Mouse (Mus musculus): ENCODE results near the gene Fanci. TPM values are rescaled to one million over a fixed set of nuclear protein-coding genes. Genes with fewer than 3 reads are reported as not detected.

The Fanci gene
- polyA plus RNA-seq, 1 experiment from 2014 or later, result 3.1 TPM

DNA sequence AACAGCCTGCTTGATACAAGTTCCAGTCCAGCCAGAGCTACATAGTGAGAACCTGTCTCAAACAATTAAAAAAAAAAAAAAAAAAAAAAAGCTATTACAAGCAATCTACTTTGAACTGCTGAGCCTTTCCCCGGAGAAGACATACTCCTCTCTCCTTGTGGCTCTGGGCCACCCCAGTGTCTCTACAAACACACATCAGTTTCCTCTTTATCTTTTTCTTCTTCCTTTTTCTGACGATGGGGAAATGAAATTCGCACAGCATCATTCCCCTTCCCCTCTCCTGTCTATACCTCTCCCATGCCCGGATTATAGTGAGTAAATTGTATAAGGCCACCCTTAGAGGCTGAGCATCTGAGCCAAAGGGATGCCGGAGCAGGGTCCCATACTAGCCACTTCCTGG lies 23.1 kb upstream of the Fanci start:
- no peak overlapping the region for H3K4me2 ChIP-seq (ENCODE audit: low read length)
- H3K4me3 ChIP-seq (replicated peaks; ENCODE audit: low read depth, low read length), result no peak overlapping the region
- no peak for TF ChIP-seq CTCF (IDR thresholded peaks at IDR 0.05; ENCODE audit: low read depth)
- DNase-seq (ENCODE audit: low spot score) (no peak), ATAC-seq (replicated peaks; ENCODE audit: low FRiP score, low read depth) (no peak)
- H3K27me3 ChIP-seq (ENCODE audit: insufficient read depth, low read length), result no peaks in the 10 kb centered on the region
- WGBS, result 83% methylated on average over 5 of the region's 5 CpGs
- H3K27ac ChIP-seq, result no peak overlapping the region
- no peaks in the 10 kb centered on the region for H3K9me3 ChIP-seq (replicated peaks; ENCODE audit: low read length)
- H3K9ac ChIP-seq (ENCODE audit: low read depth, low read length), result no peak overlapping the region
- H3K36me3 ChIP-seq (ENCODE audit: insufficient read depth, low read length), result no peaks in the 10 kb centered on the region
- H3K4me1 ChIP-seq (replicated peaks; ENCODE audit: insufficient read depth, low read length), result no peaks in the 10 kb centered on the region

DNA sequence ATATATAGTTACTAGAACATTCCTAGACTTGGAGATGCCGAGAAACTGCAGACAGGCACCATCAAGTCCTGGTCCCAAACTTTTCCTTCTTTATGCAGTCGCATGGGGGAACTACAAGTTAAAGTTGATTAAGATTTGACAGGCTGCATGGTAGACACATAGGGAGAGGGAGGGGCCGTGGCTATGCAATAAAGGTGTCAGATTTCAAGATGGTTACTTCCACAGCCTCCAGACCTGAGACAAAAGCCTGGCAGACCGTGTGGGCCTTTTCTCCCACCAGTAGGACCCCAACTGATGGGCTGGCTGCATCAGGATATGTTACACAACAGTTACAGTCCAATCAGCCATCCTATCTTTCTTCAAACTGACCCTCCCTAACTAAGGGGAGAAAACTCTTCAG lies 22.3 kb upstream of the Fanci start:
- no peak overlapping the region for H3K27ac ChIP-seq
- no peaks in the 10 kb centered on the region for H3K27me3 ChIP-seq (ENCODE audit: insufficient read depth, low read length)
- ATAC-seq (replicated peaks; ENCODE audit: low FRiP score, low read depth), result no peak
- 26% methylated on average over 4 of the region's 4 CpGs for WGBS
- no peaks in the 10 kb centered on the region for H3K4me1 ChIP-seq (replicated peaks; ENCODE audit: insufficient read depth, low read length)
- no peak for TF ChIP-seq CTCF (IDR thresholded peaks at IDR 0.05; ENCODE audit: low read depth)
- H3K4me2 ChIP-seq (ENCODE audit: low read length), result no peak overlapping the region
- no peaks in the 10 kb centered on the region for H3K9me3 ChIP-seq (replicated peaks; ENCODE audit: low read length)
- no peak overlapping the region for H3K4me3 ChIP-seq (replicated peaks; ENCODE audit: low read depth, low read length)
- H3K36me3 ChIP-seq (ENCODE audit: insufficient read depth, low read length), result no peaks in the 10 kb centered on the region
- H3K9ac ChIP-seq (ENCODE audit: low read depth, low read length), result no peak overlapping the region
- DNase-seq (ENCODE audit: low spot score), result no peak

DNA sequence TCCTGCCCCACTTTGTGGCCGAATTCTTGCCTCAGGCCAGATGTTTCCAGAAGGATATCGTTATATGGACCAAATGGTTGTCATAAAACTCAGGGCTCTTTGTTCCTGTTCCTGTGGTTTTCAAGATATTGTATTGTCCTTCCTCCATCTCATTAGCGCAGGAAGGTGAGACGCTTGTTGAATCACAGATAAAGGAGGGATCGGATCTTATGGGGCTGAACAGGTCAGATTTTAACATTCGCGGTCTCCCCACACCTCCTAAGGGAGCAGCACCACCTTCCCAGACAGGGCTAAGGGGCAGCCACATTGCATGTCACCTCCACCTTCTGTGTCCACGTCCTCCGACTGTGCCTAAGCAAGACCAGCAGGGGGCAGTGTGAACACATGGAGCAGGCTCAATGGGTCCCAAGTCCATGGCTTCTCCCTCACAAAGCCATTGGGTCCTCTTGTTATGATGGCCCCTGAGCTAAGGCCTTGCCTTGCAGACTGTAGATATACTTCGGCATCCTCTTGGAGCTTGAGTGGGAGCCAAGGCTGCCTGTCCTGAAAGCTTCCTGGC lies 20.3 kb upstream of the Fanci start:
- Histone ChIP-seq H3K9me3 (replicated peaks; ENCODE audit: low read length) (no peaks in the 10 kb centered on the region), H3K4me3 (replicated peaks; ENCODE audit: low read depth, low read length) (no peak overlapping the region), H3K4me1 (replicated peaks; ENCODE audit: insufficient read depth, low read length) (no peaks in the 10 kb centered on the region; the same call in 1 of the 2 replicates), H3K4me2 (ENCODE audit: low read length) (no peak overlapping the region), H3K9ac (ENCODE audit: low read depth, low read length) (no peak overlapping the region), H3K27ac (no peak overlapping the region), H3K36me3 (ENCODE audit: insufficient read depth, low read length) (no peaks in the 10 kb centered on the region), H3K27me3 (ENCODE audit: insufficient read depth, low read length) (no peaks in the 10 kb centered on the region)
- 27% methylated on average over 10 of the region's 10 CpGs for whole genome bisulfite sequencing
- TF ChIP-seq CTCF (IDR thresholded peaks at IDR 0.05; ENCODE audit: low read depth), result peak; percentile 93
- ATAC-seq (replicated peaks; ENCODE audit: low FRiP score, low read depth) (peak; percentile 67; the same call in 1 of the 2 replicates), DNase-seq (ENCODE audit: low spot score) (peak; percentile 81)

DNA sequence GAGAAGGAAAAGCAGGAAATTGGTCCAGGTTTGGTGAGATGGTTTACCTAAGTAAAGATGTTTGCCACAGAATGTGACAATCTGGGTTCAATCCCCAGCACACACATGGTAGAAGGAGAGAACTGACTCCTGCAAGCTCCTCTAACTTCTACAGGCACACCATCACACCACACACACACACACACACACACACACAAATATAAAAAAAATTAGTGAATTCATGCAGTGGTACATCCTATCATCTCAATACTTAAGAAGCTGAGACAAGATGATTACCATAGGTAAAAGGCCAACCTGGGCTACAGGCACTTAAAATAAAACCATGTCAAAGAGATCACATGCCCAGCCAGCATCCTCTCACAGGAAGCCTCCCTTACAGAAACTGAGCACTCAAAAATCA lies 17.7 kb upstream of the Fanci start:
- ATAC-seq (replicated peaks; ENCODE audit: low FRiP score, low read depth), result no peak
- Histone ChIP-seq H3K27me3 (ENCODE audit: insufficient read depth, low read length) (no peaks in the 10 kb centered on the region), H3K9me3 (replicated peaks; ENCODE audit: low read length) (no peaks in the 10 kb centered on the region), H3K4me1 (replicated peaks; ENCODE audit: insufficient read depth, low read length) (no peaks in the 10 kb centered on the region; the same call in 1 of the 2 replicates), H3K9ac (ENCODE audit: low read depth, low read length) (no peak overlapping the region), H3K36me3 (ENCODE audit: insufficient read depth, low read length) (no peaks in the 10 kb centered on the region), H3K4me2 (ENCODE audit: low read length) (no peak overlapping the region), H3K27ac (no peak overlapping the region), H3K4me3 (replicated peaks; ENCODE audit: low read depth, low read length) (no peak overlapping the region)
- no peak for TF ChIP-seq CTCF (IDR thresholded peaks at IDR 0.05; ENCODE audit: low read depth)
- DNase-seq (ENCODE audit: low spot score), result no peak

DNA sequence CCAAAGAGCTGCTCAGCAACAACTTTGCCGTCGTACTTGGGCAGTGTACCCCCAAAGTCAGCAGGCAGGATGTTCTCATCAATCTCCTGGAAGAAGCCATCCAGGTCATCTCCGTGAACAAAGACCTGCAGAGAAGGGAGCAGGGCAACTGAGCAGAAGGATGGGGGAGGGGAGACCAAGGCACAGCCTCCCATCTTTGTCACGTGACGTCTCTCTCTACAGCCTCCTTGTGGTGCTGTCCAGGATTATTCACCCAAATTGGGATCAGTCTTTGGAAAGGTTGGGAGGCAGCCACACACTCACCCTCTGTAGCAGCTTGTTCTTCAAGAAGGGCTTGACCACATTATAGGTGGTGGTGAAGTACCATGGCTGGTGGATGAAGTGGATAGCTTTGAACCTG lies 16.1 kb upstream of the Fanci start:
- no peak for TF ChIP-seq CTCF (IDR thresholded peaks at IDR 0.05; ENCODE audit: low read depth)
- WGBS, result 60% methylated on average over 5 of the region's 5 CpGs
- H3K9me3 ChIP-seq (replicated peaks; ENCODE audit: low read length), result no peaks in the 10 kb centered on the region
- DNase-seq (ENCODE audit: low spot score), result no peak
- no peaks in the 10 kb centered on the region for H3K36me3 ChIP-seq (ENCODE audit: insufficient read depth, low read length)
- H3K4me3 ChIP-seq (replicated peaks; ENCODE audit: low read depth, low read length), result no peak overlapping the region
- H3K4me2 ChIP-seq (ENCODE audit: low read length), result no peak overlapping the region
- no peak for ATAC-seq (replicated peaks; ENCODE audit: low FRiP score, low read depth)
- no peak overlapping the region for H3K27ac ChIP-seq
- no peaks in the 10 kb centered on the region; the same call in 1 of the 2 replicates for H3K4me1 ChIP-seq (replicated peaks; ENCODE audit: insufficient read depth, low read length)
- no peaks in the 10 kb centered on the region for H3K27me3 ChIP-seq (ENCODE audit: insufficient read depth, low read length)
- H3K9ac ChIP-seq (ENCODE audit: low read depth, low read length), result no peak overlapping the region

DNA sequence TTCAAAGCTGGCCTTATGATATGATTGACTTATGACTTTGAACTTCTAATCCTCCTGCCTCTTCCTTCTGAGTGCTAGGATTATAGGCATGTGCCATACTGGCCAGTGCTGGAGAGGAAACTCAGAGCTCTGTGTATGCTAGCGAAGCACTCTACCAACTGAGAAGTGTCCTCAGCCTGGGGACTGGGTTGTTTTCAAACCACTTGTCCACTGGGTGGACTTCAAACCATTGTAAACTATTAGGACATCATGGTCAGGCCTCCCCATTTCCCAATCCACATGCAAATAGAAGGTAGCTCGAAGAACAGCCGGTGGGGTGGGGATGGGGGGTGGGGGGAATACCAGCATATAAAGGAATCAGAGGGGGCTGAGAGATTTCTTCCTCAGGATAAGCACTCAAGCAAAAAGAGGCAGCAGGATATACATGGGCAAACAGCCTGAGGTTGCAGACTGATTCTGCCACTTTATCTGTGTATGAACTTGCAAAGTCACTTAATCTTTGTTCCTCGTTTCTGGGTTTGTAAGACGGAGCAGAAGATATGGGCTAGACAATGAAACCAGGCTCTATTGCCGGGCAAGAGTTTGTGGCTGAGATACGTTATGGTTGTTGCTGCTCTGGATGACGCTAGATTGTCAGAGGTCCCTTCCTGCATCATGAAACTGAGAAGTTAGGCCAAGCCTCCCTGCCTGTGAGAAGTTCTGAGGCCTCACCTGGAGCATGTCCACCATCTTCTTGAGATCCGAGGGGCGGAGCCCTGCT lies 15.0 kb upstream of the Fanci start:
- no peak for TF ChIP-seq CTCF (IDR thresholded peaks at IDR 0.05; ENCODE audit: low read depth)
- WGBS, result 84% methylated on average over 10 of the region's 10 CpGs
- H3K9me3 ChIP-seq (replicated peaks; ENCODE audit: low read length), result no peaks in the 10 kb centered on the region

More for the DNA sequence above, 15.0 kb upstream of the Fanci start:
- no peak overlapping the region for H3K9ac ChIP-seq (ENCODE audit: low read depth, low read length)
- H3K4me2 ChIP-seq (ENCODE audit: low read length), result no peak overlapping the region
- H3K4me3 ChIP-seq (replicated peaks; ENCODE audit: low read depth, low read length), result no peak overlapping the region
- ATAC-seq (replicated peaks; ENCODE audit: low FRiP score, low read depth) (no peak), DNase-seq (ENCODE audit: low spot score) (no peak)
- no peaks in the 10 kb centered on the region for H3K36me3 ChIP-seq (ENCODE audit: insufficient read depth, low read length)
- no peaks in the 10 kb centered on the region for H3K27me3 ChIP-seq (ENCODE audit: insufficient read depth, low read length)
- no peaks in the 10 kb centered on the region; the same call in 1 of the 2 replicates for H3K4me1 ChIP-seq (replicated peaks; ENCODE audit: insufficient read depth, low read length)
- H3K27ac ChIP-seq, result no peak overlapping the region
